Mouse (Mus musculus) urinary bladder, postnatal 10 days (tissue): Measurements from ENCODE around the gene Rere.

Source experiments
- DNase-seq: peaks from one replicate; pipeline ENCODE4 v3.0.0; 2022; ENCODE audit warnings: low spot score

Gene Rere

DNA sequence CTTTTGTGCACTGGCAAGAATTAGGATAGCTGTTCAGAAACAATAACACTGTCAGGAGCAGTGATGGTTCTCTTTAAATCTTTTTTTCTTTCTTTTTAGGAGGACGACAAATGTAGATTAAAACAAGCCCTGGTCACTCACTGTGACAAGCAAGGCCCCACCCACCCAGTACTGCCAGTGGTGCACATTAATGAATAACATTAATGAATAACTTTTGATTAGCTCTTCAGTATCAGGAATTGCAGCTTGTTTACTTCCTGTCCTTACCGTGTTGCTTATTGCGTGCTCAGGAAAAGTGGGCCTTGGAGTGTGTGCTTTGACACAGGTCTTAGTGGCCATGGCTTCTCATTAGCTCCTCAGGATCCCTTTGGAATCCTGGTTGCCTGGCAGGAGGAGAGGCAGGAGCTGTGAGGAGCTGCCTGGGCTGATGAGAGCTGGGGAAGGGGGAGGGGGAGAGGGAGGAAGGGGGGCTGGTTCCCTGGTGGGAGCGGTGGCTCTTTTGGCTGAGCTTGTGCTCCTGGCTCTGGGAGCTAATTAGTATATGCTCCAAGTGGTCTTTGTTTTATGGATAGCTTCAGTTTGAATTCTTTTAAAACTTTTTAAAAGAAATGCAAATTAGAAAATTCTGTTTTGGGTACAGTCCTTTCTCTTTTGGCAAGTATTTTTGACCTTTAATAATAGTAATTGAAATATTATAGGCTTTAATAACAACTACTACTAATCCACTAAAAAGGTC lies 65.4 kb downstream of the Rere start:
- no peak for DNase-seq

DNA sequence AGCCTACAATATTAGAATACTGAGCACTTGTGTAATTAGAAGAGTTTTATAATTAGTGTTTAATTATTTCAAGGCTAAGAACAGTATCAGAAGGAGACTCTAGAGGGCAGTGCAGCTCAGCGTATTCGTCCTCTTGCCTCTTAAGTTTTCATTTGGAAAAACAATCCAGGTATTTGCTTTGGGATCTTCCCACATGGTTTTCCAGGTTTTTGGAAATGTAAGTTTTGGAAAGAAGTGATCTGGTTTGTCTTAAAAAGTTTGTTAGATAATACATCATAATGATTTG lies 65.9 kb downstream of the Rere start:
- no peak for DNase-seq

DNA sequence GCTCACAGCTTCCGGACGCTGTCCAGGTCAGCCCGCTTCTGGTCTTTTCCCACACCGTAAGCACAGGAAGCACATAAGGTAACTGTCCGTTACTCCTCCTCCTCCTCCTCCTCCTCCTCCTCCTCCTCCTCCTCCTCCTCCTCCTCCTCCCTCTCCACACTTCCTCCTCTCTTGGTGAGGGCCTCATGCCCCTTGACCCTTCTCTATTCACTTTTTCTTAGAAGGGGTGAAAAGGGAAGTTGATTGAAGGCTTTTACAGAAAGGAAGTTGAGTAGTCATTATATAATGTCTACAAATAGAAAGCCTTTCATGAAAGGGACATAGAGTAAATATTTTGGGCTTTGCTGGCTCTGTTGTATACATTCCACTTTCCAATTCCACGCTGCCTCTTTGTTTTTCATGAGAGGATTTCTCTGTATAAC lies 68.2 kb downstream of the Rere start:
- DNase-seq = no peak

DNA sequence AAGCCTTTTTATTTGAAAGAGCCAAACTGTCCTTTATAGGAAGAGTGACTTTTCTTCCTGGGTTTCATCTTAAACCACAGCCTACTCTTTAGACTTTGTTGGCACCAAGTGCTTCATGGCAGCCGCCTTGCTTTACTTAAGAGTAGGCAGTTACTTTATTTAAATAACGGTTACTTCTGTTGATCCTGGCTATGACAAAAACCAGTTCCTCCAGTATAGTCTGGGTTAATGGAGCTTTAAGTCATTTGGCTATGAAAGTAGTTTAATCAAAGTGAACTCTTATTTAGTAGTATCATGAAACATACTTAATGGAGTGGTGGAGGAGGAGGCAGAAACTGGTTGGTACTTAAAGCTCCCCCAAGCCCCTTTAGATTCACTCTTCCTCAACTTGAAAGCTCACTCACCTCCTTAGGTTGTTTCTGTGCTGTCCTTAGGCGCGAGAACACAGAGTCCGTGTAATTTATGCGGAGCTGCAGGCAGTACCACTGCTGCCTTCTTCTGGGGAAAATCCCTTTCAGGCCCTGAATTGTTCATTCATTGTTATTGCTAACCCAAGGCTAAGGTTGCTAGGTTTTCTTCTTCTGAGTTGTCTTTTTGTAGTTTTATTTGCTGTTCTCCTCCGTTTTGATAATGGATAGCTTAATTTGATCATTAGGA lies 70.1 kb downstream of the Rere start:
- DNase-seq = no peak

DNA sequence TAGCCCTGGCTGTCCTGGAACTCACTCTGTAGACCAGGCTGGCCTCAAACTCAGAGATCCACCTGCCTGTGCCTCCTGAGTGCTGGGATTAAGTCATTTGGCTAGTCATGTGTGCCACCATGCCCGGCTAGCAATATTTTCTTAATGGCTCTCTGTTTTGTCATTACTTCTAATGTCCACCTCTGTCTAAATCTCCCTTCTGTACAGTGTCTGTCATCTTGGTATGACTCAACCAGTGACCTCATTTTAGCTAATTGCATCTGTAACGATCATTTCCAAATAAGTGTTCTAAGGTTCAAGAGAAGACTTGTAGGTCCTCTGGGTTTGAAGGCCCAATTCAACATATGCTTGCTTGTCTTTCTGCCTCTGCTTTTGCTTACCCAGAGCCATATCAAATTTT lies 71.3 kb downstream of the Rere start:
- DNase-seq = no peak

DNA sequence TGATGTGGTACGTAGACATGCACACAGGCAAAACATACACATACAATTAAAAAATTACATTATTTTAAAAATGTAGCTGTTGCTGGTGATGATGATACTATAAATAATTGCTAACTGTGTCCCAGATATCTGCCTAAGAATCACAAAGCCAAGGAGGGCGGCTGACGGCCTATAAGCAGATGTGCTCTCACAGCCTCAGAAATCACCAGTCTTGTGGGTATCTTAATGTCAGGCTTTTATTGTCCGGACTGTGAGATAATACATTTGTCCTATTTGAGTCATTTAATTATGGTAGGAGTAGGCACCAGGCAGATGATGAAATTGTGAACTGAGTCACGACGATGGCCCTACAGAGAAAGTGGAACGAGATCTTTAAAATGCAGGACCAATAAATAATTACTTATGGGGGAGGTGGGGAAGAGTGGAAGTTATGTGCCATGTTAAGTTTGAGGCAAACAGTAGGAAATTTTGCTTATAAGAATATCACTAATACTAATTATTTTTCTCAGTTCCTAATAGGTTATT lies 72.0 kb downstream of the Rere start:
- DNase-seq = no peak

DNA sequence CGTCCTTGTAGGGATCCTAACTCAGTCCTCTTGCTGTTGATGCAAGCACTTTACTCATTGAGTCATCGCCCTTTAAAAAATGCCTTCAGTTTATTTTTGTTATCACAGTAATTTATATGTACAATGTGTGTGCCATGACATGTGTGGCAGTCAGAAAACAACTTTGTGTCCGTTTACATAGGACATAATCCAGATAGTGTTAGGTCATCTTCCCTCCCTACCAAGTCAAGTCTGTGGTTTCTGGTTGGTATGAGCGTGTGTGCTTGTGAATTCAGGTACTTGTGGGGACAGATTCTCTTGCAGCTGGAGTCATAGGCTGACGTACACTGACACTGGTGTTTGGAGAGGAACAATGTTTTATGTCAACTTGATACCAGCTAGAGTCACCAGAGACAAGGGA lies 74.4 kb downstream of the Rere start:
- no peak for DNase-seq

DNA sequence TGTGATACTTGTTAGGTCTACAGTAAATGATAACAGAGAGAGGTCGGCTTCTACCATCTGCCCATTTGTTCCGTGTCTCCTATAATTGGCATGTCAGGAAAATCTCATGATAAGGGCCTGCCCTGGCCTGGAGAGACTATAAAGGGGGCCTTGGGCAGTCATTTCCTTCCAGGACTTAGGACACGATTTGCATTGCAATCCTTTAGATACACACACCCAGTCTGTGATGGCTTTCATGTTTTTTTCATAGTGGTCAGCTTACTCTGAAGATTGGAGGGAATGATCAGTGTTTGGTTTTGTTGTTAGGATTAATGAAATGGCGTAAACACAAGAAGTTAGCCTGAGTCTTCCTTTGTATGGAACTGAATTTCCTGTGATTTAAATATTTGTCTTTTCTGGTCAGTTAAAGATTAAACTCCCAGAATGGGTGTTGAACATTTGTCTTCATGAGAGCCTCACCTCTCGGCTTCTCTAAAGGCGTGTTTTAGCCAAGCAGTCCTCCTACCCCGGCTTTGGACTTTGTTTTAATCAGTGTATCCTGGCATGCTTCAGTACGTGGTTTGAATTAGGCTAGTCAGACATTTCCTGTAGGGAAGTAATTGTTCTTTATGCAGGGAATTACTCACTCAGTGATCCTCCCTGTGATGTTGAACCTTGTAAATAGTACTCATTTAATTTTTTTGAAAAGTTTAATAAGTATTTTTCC lies 80.7 kb downstream of the Rere start:
- no peak for DNase-seq

DNA sequence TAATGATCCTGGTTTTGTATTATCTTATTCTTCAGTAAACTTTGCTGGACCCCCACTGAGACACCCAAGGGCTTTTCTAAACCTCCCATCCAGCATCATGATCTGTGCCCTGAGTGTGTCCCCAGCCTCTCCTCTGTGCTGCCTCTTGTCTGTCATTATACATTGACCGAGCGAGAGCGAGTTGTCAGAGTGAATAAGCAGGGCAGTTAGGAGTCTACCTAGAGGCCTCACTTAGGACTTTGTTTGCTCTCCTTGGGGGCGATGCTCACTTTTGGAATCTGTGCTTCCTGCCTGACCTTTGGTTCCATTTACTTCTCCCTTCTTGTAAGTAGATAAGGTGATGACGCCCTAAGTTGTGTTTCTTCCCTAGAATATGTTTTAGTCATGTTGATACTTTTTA lies 81.4 kb downstream of the Rere start:
- DNase-seq = no peak

DNA sequence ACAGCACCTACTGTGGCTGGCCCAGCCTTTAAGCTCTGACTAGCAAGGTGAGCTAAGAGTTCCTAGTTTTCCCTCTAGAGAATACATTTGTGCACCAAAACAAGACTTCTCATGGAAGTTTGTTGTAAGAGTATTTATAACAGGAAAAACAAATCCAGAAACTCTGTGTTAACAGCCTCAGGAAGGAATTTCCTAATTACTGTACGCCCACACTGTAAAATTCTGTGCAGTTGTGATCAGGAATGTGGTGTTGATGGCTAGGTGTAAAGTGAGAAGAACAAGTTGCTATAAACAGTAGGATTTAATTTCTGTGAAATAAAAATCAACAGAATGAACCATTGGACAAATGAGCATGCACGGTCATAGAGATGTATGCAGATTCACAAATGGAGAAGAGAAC lies 83.3 kb downstream of the Rere start:
- DNase-seq = no peak

DNA sequence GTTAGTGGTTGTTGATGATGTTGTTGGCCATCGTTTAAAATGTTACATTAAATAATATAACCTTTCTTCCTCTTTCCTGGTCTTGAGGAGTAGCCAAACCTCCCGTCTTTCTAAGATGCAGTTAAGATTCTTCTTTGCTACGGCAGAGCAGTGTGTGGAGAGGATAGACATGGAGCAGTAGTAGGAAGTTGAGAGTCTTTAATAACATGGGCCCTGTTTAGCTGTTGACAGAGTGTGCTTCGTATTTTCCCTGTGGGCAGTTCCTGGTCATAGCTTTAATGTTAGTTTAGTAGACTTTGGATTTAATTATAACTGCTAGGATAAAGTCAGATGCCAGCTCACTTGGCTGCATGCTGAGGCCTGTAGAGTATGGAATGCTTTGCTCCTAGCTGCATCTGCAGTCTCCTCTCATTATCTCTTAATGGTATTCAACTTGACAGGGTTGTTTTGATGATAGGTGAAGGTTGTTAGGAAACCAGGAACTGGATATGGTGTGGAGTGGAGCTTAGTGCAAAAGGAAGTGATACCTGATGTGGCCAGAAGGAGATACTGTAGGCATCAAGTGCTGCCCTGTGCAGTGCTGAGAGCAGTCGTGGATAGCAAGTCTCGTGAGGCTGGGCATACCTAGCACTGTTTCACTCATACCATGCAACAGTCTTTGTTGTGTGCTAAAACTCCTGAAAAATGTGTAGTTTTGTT lies 85.2 kb downstream of the Rere start:
- DNase-seq = no peak

DNA sequence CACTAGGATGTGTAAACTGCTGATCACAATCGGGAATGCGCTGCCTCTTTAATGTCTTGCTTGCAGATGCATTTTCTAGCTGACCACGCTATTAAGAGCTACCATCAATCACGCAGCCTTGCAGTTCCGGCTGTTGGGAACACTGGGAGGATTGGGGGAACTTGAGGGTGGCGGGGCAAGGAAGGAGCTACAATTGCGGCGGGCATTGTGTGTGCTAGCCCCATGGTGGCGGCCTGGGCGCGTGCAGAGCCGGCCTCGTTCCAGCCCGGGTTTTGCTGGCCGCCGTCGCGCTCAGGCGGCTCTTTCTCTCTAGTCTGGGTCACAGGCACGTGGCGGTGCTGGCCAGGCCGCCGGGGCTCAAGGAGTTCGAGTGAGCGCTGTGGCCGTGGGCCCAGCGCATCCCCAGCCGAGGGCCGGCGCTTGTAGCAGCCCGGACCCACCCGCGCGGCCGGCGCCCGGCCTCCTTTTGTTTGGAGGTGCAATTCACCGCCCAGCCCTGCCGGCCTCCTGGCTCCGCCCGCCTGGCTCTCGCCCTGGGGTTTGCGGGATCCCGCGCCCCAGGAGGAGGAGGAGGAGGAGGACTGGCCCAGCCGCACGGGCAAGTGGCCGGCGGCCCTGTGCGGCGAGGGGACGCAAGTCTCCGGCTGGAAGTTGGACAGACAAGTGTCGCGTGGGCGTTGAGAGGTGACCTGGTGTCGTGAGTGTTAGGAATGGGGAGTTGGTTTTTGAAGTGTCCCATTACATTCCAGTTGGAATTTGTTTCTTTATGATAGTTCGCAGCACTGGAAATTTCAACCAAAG lies 90.3 kb downstream of the Rere start:
- peak; percentile 16 for DNase-seq

DNA sequence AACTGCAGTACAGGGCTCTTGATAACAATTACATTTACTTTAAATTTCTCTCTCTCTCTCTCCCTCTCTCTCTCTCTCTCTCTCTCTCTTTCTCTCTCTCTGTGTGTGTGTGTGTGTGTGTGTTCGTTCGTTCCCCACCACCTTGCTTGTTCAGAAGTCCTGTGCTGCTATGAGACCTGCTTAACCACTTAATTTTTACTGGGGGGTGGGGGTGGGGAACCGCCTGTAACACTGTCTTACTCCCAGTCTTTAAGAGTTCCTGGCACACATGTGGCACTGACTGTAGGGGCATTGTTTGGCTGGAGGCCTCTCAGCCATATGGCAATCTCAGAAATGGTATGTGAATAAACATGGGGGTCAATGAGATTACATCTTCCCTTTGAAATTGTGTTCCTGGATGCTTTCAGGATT lies 91.2 kb downstream of the Rere start:
- no peak for DNase-seq

DNA sequence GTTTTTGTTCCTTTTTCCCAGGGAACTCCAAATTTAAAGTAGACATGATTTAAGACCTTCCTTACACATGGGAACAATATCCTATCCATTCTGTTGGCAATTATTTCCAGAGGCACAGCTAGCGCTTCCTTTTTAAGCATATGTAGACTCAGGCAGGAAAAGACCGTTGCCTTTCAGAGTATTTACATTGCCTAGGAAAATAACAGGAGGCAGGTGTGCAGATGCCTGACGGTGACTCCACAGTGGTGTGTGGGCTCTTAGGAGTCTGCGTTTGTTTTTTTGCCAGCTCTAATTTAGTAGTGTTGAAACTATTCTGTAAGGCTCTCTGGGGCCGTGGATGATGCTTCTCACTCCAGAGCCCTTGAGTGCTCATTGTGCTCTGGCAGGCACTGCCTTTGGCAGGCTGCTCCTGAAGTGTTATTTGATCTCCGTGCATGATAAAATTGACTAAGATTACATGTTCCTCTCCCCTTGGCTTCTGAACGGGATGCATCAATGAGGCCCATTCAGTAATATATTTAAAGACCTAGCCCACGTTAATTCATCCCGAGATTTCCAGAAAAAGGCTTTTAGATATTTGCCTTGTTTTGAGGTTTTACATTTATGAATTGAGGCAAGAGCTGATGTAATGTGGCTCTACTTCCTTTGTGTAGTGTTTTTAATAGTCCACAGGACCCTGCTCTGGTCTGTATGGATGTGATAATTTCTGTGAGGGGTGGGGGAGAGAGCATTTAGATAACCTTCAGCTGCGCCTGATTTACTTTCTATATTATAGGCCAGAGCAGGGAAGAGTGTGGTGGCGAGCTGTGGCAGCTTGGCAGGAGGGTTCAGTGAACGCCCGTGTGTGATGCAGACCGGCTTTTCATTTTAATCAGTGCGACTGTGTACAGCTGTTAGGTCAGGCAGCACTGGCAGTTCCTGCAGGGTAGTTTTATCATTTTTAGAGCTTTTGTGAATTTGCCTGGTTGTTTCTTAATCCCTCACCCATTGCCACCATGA lies 92.0 kb downstream of the Rere start:
- DNase-seq = no peak

DNA sequence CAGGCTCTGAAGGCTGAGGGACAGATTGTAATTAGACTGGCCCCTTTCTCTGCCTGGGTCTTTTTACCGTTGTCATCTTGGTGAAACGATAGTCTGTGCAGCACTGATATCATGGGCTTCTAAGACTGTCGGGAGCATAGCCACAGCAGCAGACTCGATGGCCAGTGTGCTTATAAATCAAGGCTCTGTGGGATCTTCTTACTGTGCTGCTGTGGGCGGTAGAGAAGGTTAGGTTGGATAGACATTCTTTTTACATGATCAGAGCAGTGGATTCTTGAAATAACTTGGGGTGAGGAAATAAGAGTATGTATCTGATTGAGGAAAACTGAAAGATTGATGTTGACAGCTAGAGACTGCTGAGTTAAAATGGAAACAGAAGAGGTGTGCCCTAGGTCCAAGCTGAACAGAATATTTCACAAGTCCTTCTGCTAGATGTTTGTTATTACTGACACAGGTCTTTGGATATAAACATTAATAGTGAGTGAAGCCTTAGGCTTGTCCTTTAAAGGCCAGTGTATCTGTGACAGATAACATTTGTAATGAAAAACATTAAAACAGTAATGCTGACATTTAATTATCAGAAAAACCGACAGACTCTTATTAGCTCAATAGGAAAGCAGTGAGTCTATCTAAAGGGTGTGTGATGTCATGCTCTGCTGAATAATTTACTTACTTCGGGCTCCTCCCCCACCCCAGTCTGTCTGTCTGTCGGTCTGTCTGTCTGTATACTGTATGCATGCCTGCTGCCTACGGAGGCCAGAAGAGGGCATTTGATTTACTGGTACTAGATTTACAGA lies 93.4 kb downstream of the Rere start:
- no peak for DNase-seq

DNA sequence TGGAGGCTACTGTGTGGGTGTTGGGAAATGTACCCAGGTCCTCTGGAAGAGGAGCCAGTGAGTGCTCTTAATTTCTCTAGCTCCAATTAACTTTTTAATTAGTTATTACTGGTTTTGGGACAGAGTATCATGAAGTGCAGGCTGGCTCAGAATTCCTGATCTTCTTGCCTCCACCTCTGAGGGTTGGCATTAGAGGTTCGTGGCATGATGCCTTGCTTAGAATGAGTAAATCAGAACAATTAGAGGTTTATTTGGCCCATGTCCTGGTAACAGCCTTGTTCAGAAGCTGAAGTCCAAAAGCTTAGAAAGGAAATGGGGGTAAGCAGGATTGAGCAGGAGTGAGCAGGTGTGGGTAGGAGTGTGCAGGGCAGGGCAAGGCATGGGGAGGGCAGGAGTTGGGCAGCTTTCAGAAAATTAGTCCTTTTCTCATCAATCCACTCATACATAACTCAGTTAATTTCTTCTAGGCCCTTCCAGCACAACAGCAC lies 94.0 kb downstream of the Rere start:
- no peak for DNase-seq

DNA sequence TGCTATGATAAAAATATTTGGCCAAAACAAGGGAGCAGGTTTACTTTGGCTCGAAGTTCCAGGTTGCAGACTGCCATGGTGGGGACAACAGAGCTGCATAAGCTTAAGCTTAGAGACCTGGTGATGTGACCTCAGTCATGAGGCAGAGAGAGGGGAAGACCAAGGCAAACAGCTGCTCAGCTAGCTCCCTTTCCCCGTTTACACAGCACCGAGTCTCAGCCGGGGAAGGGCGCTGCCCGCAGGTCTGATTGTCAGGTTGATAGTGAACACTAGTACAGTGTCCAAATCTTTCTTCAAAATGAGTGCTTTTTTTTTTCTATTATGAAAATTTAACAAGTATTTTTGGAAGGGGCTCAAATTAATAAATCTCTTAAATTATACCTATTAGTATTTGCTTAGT lies 97.9 kb downstream of the Rere start:
- no peak for DNase-seq

DNA sequence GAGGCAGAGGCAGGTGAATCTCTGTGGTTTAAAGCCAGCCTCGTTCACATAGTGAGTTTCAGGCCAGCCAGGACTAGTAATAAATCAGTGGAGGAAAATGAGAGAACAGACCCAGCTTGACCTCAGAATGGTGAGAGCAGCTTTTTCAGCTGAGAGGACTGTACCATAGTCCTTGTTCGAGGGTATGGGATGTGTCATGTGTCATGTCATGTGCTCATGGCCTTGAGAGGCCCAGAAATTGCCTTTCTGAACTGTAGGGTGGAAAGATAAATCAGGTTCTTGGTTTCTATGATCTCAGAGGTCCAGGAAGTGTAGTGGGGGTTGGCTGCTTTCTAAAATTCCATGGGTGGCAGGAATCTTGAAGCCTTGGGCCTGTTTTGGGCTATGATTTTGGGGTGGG lies 98.3 kb downstream of the Rere start:
- no peak for DNase-seq

DNA sequence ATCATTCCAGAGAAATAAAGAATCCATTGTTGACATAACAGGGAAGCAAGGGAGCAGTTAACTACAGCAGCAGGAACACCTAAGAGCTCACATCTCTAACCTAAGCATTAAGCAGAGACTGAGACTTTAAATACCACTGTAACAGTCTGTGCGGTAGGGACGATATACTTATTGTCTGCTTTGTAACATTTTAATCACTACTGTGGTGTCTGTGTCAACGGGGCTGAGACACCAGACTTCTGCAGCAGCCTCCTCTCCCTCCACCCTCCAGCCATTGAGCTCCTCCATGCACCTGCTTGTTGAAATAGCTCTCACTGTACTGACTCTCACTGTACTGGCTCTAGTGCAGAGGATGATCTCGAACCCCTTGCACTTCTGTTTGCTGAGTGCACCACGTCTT lies 98.8 kb downstream of the Rere start:
- no peak for DNase-seq

DNA sequence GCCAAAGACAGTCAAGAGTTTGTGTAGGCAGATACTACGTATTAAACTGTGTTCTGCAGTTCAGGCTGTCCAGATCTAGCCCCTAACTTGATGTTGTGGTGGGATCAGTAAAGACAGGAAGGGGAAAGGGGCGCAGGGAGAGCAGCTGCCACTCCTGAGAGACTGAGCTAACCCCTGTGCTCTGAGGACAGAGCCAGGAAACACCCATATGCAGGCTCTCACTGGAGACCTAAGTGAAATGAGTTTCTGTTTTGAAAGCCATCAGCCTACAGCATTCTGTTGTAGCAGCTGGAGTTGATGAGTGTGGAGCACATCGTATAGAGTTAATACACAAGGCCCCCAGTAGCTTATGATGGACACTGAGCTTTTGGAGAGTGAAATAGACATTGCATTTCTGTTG lies 101.1 kb downstream of the Rere start:
- DNase-seq = no peak
